Mouse (Mus musculus) liver, postnatal 0 days (tissue): Measurements from ENCODE around the gene P4ha1.

Experiments used
- CTCF ChIP-seq: sonication (generic); IDR thresholded peaks from 2 replicates; pipeline ENCODE4 v1.5.1; 2016; ENCODE audit warnings: antibody characterized with exemption, low read depth
- EP300 ChIP-seq: IDR thresholded peaks from 2 replicates; pipeline ENCODE4 v1.6.1; 2016; ENCODE audit warnings: antibody characterized with exemption, low read depth, mild to moderate bottlenecking

GRCm38 (mm10) chr10:59283749-59284148 is 39.3 kb upstream of the P4ha1 start:
- TF ChIP-seq EP300 (no peak), CTCF (no peak)
